Mouse (Mus musculus): ENCODE measurements around the gene Lhx4.
A peak's percentile ranks its signal among the peaks of the same experiment; 100 is the strongest.

The Lhx4 gene

DNA sequence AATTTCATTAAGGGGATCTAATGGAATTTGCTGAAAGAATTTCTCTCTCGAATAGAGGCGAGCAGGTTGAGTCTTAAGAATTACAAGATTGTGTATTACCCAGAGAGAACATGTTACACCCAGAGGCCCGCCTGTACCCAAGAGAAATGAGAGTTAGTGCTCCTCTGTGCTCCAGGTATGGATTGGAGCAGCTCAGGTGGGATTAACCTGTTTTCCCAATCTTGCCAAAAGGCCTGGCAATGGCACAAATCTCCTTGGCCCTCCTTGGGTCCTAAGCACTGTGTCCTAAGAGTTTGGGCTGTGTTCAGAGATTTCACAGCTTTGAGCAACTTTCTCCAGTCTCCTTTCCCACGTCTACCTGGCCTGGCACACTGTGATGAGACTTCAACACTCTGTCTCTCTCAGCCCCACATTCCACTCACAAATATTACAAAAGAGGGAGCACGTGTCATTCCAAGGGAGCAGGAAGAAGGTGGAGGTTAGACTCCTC, 48.2 kb downstream of the Lhx4 start:
- no peak for DNase-seq (ENCODE audit: low spot score)

DNA sequence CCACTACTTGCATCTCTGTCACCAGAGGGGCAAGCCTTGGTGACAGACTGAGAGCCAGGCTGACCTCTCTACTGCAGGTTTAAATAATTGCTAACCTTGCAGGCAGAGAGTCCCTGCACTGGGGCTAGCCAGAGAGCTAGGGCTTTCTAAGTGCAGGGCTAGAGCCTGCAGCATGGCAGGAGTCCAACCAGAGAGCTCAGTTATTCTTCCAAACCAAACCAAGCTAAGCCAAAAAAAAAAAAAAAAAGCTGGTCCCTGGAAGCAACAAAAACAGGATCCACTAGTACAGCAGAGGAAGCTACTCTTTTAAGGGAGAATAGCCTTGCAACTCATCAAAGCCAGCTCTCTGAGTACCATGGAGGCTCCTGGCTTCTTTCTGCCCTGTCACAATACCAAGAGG, 50.6 kb downstream of the Lhx4 start:
- no peak for DNase-seq (ENCODE audit: low spot score)

DNA sequence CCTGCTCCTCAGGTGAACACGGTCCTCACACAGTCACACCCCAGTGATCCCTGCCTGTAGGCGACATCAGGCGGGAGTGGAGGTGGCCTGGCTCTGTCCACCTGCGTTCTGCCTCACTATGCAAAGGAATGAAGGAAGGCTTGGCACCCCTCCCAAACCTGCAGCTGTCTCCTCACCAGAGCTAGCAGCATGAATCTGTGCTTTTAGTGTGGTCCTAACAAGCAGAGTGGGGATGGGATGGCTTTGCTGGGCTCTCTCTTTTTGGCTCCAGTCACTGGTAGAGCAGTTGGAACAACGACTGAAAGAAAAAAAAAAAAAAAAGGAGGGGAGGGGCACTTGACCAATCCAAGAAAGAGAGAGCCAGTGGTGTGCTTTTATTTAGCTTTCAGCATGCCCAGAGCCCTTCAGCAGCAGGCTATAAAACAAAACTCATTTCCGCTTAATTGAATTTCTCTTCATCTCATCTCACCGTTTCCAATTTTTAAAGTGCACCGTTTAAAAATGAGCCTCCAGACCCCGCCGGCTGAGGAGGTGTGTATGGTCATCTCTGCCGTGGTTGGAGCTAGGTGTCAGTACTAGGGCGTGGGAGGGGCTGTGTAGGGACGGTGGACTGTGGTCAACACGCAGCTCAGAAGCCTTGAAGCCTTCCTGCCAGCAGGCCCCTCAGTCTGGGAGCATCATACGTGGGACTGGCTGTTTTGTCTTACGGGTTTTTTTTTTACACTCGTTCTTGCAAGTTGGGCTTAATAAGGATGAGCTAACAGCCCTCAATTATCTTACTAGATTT, 52.9 kb downstream of the Lhx4 start:
- no peak for DNase-seq (ENCODE audit: low spot score)

GRCm38 (mm10) chr1:155693443-155693842, 58.0 kb downstream of the Lhx4 start:
- no peak for DNase-seq (ENCODE audit: low spot score)

DNA sequence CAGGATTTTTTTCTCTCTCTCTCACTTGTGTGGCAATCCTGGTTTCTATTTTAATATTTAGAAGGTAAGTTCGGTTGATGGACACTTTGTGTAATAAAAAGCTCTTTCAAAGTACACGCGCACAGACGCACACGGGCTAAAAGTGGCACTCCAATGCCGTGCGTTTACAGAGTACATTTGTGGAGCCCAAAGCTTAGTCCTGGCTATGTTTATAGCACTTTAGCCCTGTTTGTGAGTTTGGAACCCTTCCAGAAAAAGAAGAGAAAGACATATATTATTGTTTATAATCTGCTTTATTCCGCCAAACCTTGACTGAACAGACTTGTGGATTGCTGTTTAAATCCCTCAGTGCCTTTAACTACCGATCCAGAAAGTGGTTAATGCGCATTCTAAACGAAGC, 58.5 kb downstream of the Lhx4 start:
- DNase-seq (ENCODE audit: low spot score) = no peak

DNA sequence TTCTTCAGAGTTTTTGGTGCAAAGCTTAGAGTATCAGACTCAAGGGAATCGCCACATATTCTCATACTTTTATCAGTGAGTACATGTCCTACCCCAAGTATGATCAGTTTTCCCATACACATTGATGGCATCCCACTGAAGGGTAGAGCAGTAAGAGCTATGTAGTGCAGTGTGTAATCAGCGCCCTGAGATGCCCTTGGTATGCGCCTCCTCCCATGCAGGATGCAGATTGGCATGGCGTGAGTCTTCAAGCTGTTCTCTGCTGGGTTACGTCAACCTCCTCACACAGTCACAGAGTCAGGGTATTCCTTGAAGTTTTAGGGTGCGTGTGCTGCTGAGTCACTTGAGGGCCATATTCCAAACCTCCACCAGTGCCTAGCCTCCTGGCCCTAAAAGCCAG, 59.3 kb downstream of the Lhx4 start:
- no peak for DNase-seq (ENCODE audit: low spot score)

DNA sequence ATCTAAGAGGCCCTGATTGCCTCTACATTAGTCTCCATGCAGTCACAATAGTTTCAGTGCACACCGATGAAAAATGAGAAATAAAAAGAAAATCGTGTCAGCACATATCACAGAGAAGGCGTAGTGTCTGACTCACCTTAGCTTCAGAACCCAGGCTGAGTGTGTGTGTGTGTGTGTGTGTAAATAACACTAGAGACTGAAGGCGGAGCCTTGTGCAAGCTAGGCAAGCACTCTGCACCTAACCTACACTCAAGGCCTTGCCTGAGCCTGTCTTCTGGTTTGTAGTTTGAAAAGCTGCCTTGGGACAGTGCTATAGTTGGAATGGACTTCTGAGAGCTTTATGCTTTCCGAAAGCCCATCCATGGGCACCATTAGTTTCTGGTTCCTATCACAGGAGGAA, 61.9 kb downstream of the Lhx4 start:
- no peak for DNase-seq (ENCODE audit: low spot score)

GRCm38 (mm10) chr1:155689141-155689540, 62.3 kb downstream of the Lhx4 start:
- DNase-seq (ENCODE audit: low spot score) = no peak

GRCm38 (mm10) chr1:155686816-155687215, 64.7 kb downstream of the Lhx4 start:
- no peak for DNase-seq (ENCODE audit: low spot score)

- no peak for DNase-seq (ENCODE audit: low spot score)
Measured at GRCm38 (mm10) chr1:155681116-155681799, 70.2 kb downstream of the Lhx4 start.

- peak; percentile 2 for DNase-seq (ENCODE audit: low spot score)
Measured at GRCm38 (mm10) chr1:155675570-155675969, 75.9 kb downstream of the Lhx4 start.

DNA sequence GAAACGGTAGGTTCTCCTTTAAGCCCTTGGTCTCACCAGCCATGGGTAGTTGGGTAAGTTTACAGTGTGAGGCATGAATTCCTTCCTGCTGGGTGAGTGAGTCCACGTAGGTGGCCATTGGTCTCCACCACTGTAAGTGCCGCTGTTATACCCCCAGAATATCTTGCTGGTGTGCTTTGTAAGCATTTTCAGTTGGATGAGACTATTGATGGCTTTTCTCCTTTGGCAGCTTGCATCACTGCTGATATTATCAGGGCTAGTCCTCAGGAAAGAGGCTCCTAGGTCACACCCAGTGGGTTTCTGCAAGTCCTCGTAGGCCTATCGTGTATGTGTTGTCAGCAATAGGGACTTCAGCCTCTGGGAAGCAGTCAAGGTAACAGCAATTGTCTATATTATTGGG, 87.5 kb downstream of the Lhx4 start:
- DNase-seq (ENCODE audit: low spot score) = no peak

GRCm38 (mm10) chr1:155656321-155656720, 95.2 kb downstream of the Lhx4 start:
- no peak for DNase-seq (ENCODE audit: low spot score)

DNA sequence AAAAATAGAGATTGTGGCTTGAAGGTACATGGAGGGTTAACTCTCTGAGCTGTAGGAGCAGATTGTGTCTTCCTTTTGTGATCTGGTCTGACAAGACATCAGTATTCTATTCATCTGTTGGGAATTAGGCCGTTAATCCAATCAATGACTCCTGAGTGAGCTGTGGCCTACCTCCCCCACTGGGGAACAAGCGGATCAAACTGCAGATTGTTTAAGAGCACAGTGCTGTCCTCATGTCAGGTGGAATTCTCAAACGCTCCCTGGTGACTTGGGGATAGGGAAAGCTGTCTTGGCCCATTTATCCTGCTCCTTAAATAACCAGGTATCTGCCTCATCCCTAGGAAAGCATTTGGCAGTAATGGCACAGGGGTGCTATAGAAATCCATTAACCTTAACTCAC, 96.5 kb downstream of the Lhx4 start:
- DNase-seq (ENCODE audit: low spot score) = no peak

GRCm38 (mm10) chr1:155650121-155650846, 101.2 kb downstream of the Lhx4 start:
- DNase-seq (ENCODE audit: low spot score) = no peak
